Mouse (Mus musculus) CH12.LX (cell line): ENCODE data around the gene Churc1.

ENCODE experiments used
- CTCF ChIP-seq, 2 experiments: IDR thresholded peaks in 1 of 2; conservative IDR thresholded peaks in 1 of 2; 2 replicates each; pipeline ENCODE4 v1.5.1; 2011 to 2012; ENCODE audit warnings: low read depth in 2 of 2, low read length in 2 of 2, improper control_type of control experiment in 1 of 2, inconsistent platforms in 1 of 2, mild to moderate bottlenecking in 1 of 2, moderate library complexity in 1 of 2
- MAX ChIP-seq: IDR thresholded peaks from 2 replicates; pipeline ENCODE4 v1.6.1; 2011; ENCODE audit warnings: low read length, improper control_type of control experiment
- POLR2A ChIP-seq: IDR thresholded peaks from 2 replicates; pipeline ENCODE4 v1.6.1; 2011; ENCODE audit warnings: low read depth, mild to moderate bottlenecking, improper control_type of control experiment, low read length

- TF ChIP-seq MAX = no peak
- TF ChIP-seq CTCF (conservative IDR thresholded peaks at IDR 0.05 in 1 of 2, IDR thresholded peaks at IDR 0.05 in 1 of 2; ENCODE audit: low read depth in 2 of 2, low read length in 2 of 2) = no peak
- TF ChIP-seq POLR2A = no peak
These were observed 51.4 kb downstream of the Churc1 start for GRCm38 (mm10) chr12:76816720-76817119.
